Mouse (Mus musculus) CH12.LX (cell line): Measurements from ENCODE around the gene Ptger3. TPM values are rescaled to one million over a fixed set of nuclear protein-coding genes. Genes with fewer than 3 reads are reported as not detected.

Experiments
- DNase-seq: peaks from one replicate; pipeline ENCODE4 v3.0.0-alpha.2; 2013; ENCODE audit errors: extremely low read depth
- H3K27ac ChIP-seq: 2 replicates; pipeline ENCODE4 v1.5.1; 2012; ENCODE audit warnings: low read depth, mild to moderate bottlenecking, control low read depth, moderate library complexity; ENCODE audit not compliant: insufficient read depth
- H3K27me3 ChIP-seq: replicated peaks from 2 replicates; pipeline ENCODE3; 2012; ENCODE audit warnings: inconsistent platforms
- H3K36me3 ChIP-seq, 2 experiments: replicated peaks in 1 of 2; 2 replicates each; pipeline versions ENCODE3 to v1.6.1; 2012; ENCODE audit warnings: inconsistent platforms in 1 of 2, low read length in 1 of 2, mild to moderate bottlenecking in 1 of 2, mixed read lengths in 1 of 2, moderate library complexity in 1 of 2; ENCODE audit not compliant: control insufficient read depth in 1 of 2, insufficient read depth in 1 of 2
- H3K4me1 ChIP-seq, 2 experiments: 2 replicates each; pipeline ENCODE4 v1.6.1; 2012; ENCODE audit warnings: inconsistent platforms in 1 of 2, moderate library complexity in 1 of 2; ENCODE audit not compliant: insufficient read depth in 2 of 2, control insufficient read depth in 1 of 2
- H3K4me2 ChIP-seq: 2 replicates; pipeline ENCODE4 v1.6.1; 2012; ENCODE audit warnings: low read depth, mild to moderate bottlenecking, control low read depth; ENCODE audit not compliant: poor library complexity, insufficient read depth, severe bottlenecking
- H3K4me3 ChIP-seq, 3 experiments: fragments of 150-350 bp in 1 of 3; sonication (generic) in 1 of 3; replicated peaks in 1 of 3; 2 replicates each; pipeline versions ENCODE3 to v1.5.1; 2011 to 2012; ENCODE audit warnings: low read depth in 2 of 3, low read length in 2 of 3, mild to moderate bottlenecking in 2 of 3, moderate library complexity in 2 of 3, control low read depth in 1 of 3, improper control_type of control experiment in 1 of 3, inconsistent platforms in 1 of 3, mixed read lengths in 1 of 3; ENCODE audit not compliant: poor library complexity in 1 of 3
- H3K79me2 ChIP-seq: replicated peaks from 2 replicates; pipeline ENCODE4 v1.6.1; 2012; ENCODE audit warnings: mild to moderate bottlenecking, moderate library complexity; ENCODE audit not compliant: control insufficient read depth, poor library complexity, insufficient read depth, severe bottlenecking; ENCODE audit errors: extremely low read depth
- H3K9ac ChIP-seq: 2 replicates; pipeline ENCODE4 v1.6.1; 2012; ENCODE audit warnings: low read depth, mild to moderate bottlenecking, control low read depth, moderate library complexity; ENCODE audit not compliant: insufficient read depth
- H3K9me3 ChIP-seq: replicated peaks from 2 replicates; pipeline ENCODE3; 2012; ENCODE audit warnings: low read length, inconsistent platforms, mixed read lengths
- CHD1 ChIP-seq: IDR thresholded peaks from 2 replicates; pipeline ENCODE4 v1.6.1; 2012; ENCODE audit warnings: low read depth, low read length, improper control_type of control experiment, inconsistent platforms
- CTCF ChIP-seq, 2 experiments: IDR thresholded peaks in 1 of 2; conservative IDR thresholded peaks in 1 of 2; 2 replicates each; pipeline ENCODE4 v1.5.1; 2011 to 2012; ENCODE audit warnings: low read depth in 2 of 2, low read length in 2 of 2, improper control_type of control experiment in 1 of 2, inconsistent platforms in 1 of 2, mild to moderate bottlenecking in 1 of 2, moderate library complexity in 1 of 2
- JUN ChIP-seq: IDR thresholded peaks from 2 replicates; pipeline ENCODE4 v1.6.1; 2011; ENCODE audit warnings: low read depth, mild to moderate bottlenecking, low read length, improper control_type of control experiment, moderate library complexity; ENCODE audit not compliant: insufficient read depth
- MAX ChIP-seq: IDR thresholded peaks from 2 replicates; pipeline ENCODE4 v1.6.1; 2011; ENCODE audit warnings: low read length, improper control_type of control experiment
- MAZ ChIP-seq: IDR thresholded peaks from 2 replicates; pipeline ENCODE4 v1.6.1; 2012; ENCODE audit warnings: low read depth, mild to moderate bottlenecking, inconsistent platforms, low read length, improper control_type of control experiment, moderate library complexity
- MEF2A ChIP-seq: IDR thresholded peaks from 2 replicates; pipeline ENCODE4 v1.6.1; 2014; ENCODE audit warnings: low read depth, mild to moderate bottlenecking, inconsistent platforms, low read length, improper control_type of control experiment, borderline replicate concordance
- MXI1 ChIP-seq: IDR thresholded peaks from 2 replicates; pipeline ENCODE4 v1.6.1; 2011; ENCODE audit warnings: mild to moderate bottlenecking, low read depth, low read length, improper control_type of control experiment
- MYC ChIP-seq: IDR thresholded peaks from 2 replicates; pipeline ENCODE4 v1.6.1; 2011; ENCODE audit warnings: low read depth, mild to moderate bottlenecking, improper control_type of control experiment, low read length
- NELFE ChIP-seq: IDR thresholded peaks from 2 replicates; pipeline ENCODE4 v1.6.1; 2011; ENCODE audit warnings: low read depth, low read length, improper control_type of control experiment
- NRF1 ChIP-seq: IDR thresholded peaks from 2 replicates; pipeline ENCODE4 v1.6.1; 2014; ENCODE audit warnings: low read depth, mild to moderate bottlenecking, inconsistent platforms, low read length, improper control_type of control experiment, moderate library complexity
- POLR2A ChIP-seq: IDR thresholded peaks from 2 replicates; pipeline ENCODE4 v1.6.1; 2011; ENCODE audit warnings: low read depth, mild to moderate bottlenecking, improper control_type of control experiment, low read length
- POLR2AphosphoS2 ChIP-seq: IDR thresholded peaks from 2 replicates; pipeline ENCODE4 v1.6.1; 2011; ENCODE audit warnings: low read depth, low read length, improper control_type of control experiment
- RAD21 ChIP-seq: IDR thresholded peaks from 2 replicates; pipeline ENCODE4 v1.6.1; 2011; ENCODE audit warnings: low read depth, mild to moderate bottlenecking, low read length, improper control_type of control experiment, moderate library complexity
- SMC3 ChIP-seq: IDR thresholded peaks from 2 replicates; pipeline ENCODE4 v1.6.1; 2011; ENCODE audit warnings: low read depth, low read length, improper control_type of control experiment
- TBP ChIP-seq: conservative IDR thresholded peaks from 2 replicates; pipeline ENCODE4 v1.6.1; 2011; ENCODE audit warnings: low read depth, low read length, improper control_type of control experiment
- TCF12 ChIP-seq: IDR thresholded peaks from 2 replicates; pipeline ENCODE4 v1.6.1; 2014; ENCODE audit warnings: low read depth, mild to moderate bottlenecking, inconsistent platforms, low read length, improper control_type of control experiment
- ZNF384 ChIP-seq: IDR thresholded peaks from 2 replicates; pipeline ENCODE4 v1.6.1; 2012; ENCODE audit warnings: low read depth, low read length, improper control_type of control experiment, inconsistent platforms
- dilution Hi-C: fragments of 300-500 bp; cut with MboI; formaldehyde crosslinking; loops from 2 replicates; pipeline ENCODE4 v1.14.3; 2020; ENCODE audit warnings: low sequenced_read_pairs; ENCODE audit not compliant: extremely low pct_unique_long_range_greater_than_20kb, extremely low pct_ligation_motif_present
- in situ Hi-C: fragments of 300-500 bp; cut with MboI; formaldehyde crosslinking; loops from 3 replicates; pipeline ENCODE4 v1.14.3; 2019; ENCODE audit warnings: low sequenced_read_pairs, low pct_ligation_motif_present, low pct_unique_long_range_greater_than_20kb, mixed read lengths
- polyA plus RNA-seq: library from polyadenylated mRNA; unstranded; fragments of >175 nt; gene quantifications from 2 replicates; pipeline ENCODE4 v1.2.1, GENCODE M21; 2012; ENCODE audit warnings: low read depth; ENCODE audit not compliant: insufficient read length
- total RNA-seq, 2 experiments: library from RNA; depleted of rRNA; stranded (reverse); fragments of 300-350 nt in 1 of 2; fragments of >200 nt in 1 of 2; gene quantifications; 2 replicates each; pipeline ENCODE4 v1.2.3; 2012 to 2014

Ptger3 gene
- total and polyA plus RNA-seq, 3 experiments, result 0.06 TPM; not detected in 2

DNA sequence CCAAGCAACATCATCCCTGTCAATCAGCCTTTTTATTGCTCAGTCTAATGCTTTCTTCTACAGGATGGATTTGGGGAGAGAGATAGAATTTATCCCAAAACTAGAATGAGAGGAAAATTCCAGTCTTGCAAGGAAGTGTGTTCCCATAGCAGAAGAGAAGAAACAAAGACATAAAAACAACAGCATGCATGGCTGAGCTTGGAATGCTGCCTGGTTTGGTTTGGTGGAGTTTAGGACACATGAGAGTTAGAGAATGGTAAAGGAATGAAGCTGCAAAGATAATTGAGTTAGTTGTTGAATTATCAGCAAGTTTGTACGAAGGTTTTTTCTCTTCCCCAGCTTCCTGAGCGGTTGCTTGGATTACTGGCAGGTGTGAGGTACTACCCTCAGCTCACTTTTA is 99.5 kb downstream of the Ptger3 start:
- Histone ChIP-seq H3K79me2 (no peaks in the 10 kb centered on the region), H3K27ac (no peak overlapping the region), H3K4me2 (no peak overlapping the region), H3K4me3 (no peak overlapping the region), H3K9me3 (no peaks in the 10 kb centered on the region), H3K4me1 (no peaks in the 10 kb centered on the region), H3K36me3 (no peaks in the 10 kb centered on the region), H3K27me3 (peaks cover 1% of the 10 kb centered on the region), H3K9ac (no peak overlapping the region)
- dilution Hi-C loops (no loop called here), in situ Hi-C loops (no loop called here)
- no peak for TF ChIP-seq MAX
- no peak for TF ChIP-seq NRF1
- no peak for DNase-seq

GRCm38 (mm10) chr3:157686105-157686504 is 119.4 kb downstream of the Ptger3 start:
- no peak overlapping the region for H3K27ac ChIP-seq
- no peak overlapping the region for H3K4me2 ChIP-seq
- H3K9me3 ChIP-seq, result no peaks in the 10 kb centered on the region
- no peaks in the 10 kb centered on the region for H3K79me2 ChIP-seq
- H3K36me3 ChIP-seq, result no peaks in the 10 kb centered on the region
- H3K9ac ChIP-seq, result no peak overlapping the region
- H3K4me1 ChIP-seq, result no peaks in the 10 kb centered on the region
- no peak for TF ChIP-seq CHD1
- no peak for TF ChIP-seq MYC
- TF ChIP-seq TCF12, result no peak
- TF ChIP-seq POLR2AphosphoS2, result no peak
- no peak for TF ChIP-seq ZNF384
- TF ChIP-seq SMC3, result no peak
- no peak for TF ChIP-seq CTCF (conservative IDR thresholded peaks at IDR 0.05 in 1 of 2, IDR thresholded peaks at IDR 0.05 in 1 of 2; ENCODE audit: low read depth in 2 of 2, low read length in 2 of 2)
- TF ChIP-seq JUN, result no peak
- no peak for TF ChIP-seq MAZ
- TF ChIP-seq MXI1, result no peak
- no peak for TF ChIP-seq POLR2A
- TF ChIP-seq RAD21, result no peak
- no peak for TF ChIP-seq MEF2A
- TF ChIP-seq NELFE, result no peak
- TF ChIP-seq TBP, result no peak
- dilution Hi-C loops, result no loop called here
- H3K27me3 ChIP-seq, result no peaks in the 10 kb centered on the region
- in situ Hi-C loops, result no loop called here
- no peak overlapping the region for H3K4me3 ChIP-seq
- DNase-seq, result no peak
